Mouse (Mus musculus): ENCODE results near the gene Rin3.

Gene Rin3

GRCm38 (mm10) chr12:102424456-102424855 is 141.6 kb downstream of the Rin3 start:
- peak; percentile 68 for DNase-seq (ENCODE audit: low spot score)

- no peak for DNase-seq (ENCODE audit: low spot score)
These were observed 142.3 kb downstream of the Rin3 start for GRCm38 (mm10) chr12:102425048-102425578.

- DNase-seq (ENCODE audit: low spot score), result peak; percentile 86
These were observed 143.4 kb downstream of the Rin3 start for GRCm38 (mm10) chr12:102426285-102426684.

- no peak for DNase-seq (ENCODE audit: low spot score)
These were observed 146.8 kb downstream of the Rin3 start for GRCm38 (mm10) chr12:102429656-102430055.

- DNase-seq (ENCODE audit: low spot score), result no peak
These were observed 147.4 kb downstream of the Rin3 start for GRCm38 (mm10) chr12:102430228-102430627.

- DNase-seq (ENCODE audit: low spot score), result no peak
These were observed 149.4 kb downstream of the Rin3 start for GRCm38 (mm10) chr12:102432238-102432637.

- no peak for DNase-seq (ENCODE audit: low spot score)
These were observed 151.3 kb downstream of the Rin3 start for GRCm38 (mm10) chr12:102434107-102434506.

GRCm38 (mm10) chr12:102436939-102437526 is 154.2 kb downstream of the Rin3 start:
- peak; percentile 49 for DNase-seq (ENCODE audit: low spot score)

GRCm38 (mm10) chr12:102437952-102438351 is 155.1 kb downstream of the Rin3 start:
- DNase-seq (ENCODE audit: low spot score), result no peak

GRCm38 (mm10) chr12:102438983-102439631 is 156.3 kb downstream of the Rin3 start:
- DNase-seq (ENCODE audit: low spot score), result no peak

- peak; percentile 98 for DNase-seq (ENCODE audit: low spot score)
These were observed 156.8 kb downstream of the Rin3 start, which contains the start of gene Lgmn for GRCm38 (mm10) chr12:102439632-102440023. Lgmn (minus strand) TSS chr12:102439813.
